Mouse (Mus musculus): ENCODE results near the gene Tasp1. TPM values are rescaled to one million over a fixed set of nuclear protein-coding genes. Genes with fewer than 3 reads are reported as not detected.

Gene Tasp1
- polyA plus RNA-seq, 2 experiments = 6.1 to 13.9 TPM

DNA sequence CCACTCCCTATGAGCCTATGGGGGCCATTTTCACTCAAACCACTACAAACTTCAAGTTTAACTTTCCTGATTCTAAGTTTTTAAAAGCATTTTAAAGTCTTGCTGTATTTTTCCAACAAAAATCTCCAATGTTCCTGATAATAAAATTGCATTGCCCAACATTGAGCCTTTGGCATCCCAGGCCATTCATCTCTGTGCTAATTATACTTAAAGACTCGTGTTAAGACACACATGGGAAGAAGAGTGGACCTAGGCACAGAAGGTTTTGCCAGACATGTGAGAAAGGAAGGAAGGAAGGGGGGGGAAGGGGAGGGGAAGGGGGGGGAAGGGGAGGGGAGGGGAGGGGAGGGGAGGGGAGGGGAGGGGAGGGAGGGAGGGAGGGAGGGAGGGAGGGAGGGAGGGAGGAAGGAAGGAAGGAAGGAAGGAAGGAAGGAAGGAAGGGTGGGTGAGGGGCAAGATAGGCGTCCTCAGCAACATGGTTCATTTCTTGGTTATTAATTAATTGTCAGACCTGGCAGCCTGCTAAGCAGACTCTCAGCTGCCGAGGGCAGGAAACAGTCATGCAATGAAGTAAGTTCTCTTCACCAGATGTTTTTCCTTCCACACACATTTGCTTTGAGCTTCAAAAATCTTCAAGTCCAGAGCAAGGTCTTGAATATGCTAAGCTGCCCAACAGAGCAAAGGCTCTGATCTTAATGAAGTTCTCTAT is 207.0 kb downstream of the Tasp1 start:
- Histone ChIP-seq H3K4me2 (ENCODE audit: low read depth) (no peak overlapping the region), H3K9me3 (ENCODE audit: control insufficient read depth, low read length) (no peaks in the 10 kb centered on the region), H3K36me3 (replicated peaks; ENCODE audit: control insufficient read depth, insufficient read depth, low read depth) (no peaks in the 10 kb centered on the region), H3K4me3 (ENCODE audit: insufficient read depth in 1 of 2, low read depth in 2 of 2, low read length in 2 of 2) (no peak overlapping the region), H3K27me3 (ENCODE audit: control insufficient read depth, insufficient read depth, low read length) (no peaks in the 10 kb centered on the region), H3K9ac (replicated peaks) (no peak overlapping the region), H3K4me1 (replicated peaks; ENCODE audit: control insufficient read depth in 2 of 2, insufficient read depth in 2 of 2, low read length in 1 of 2) (no peaks in the 10 kb centered on the region), H3K27ac (no peak overlapping the region)
- ATAC-seq (ENCODE audit: insufficient read depth) = no peak
- WGBS (ENCODE audit: insufficient replicate concordance) = 45% methylated on average over 3 of the region's 3 CpGs
- TF ChIP-seq EP300 (IDR thresholded peaks at IDR 0.05; ENCODE audit: low read depth) (no peak), CTCF (IDR thresholded peaks at IDR 0.05; ENCODE audit: low read depth) (no peak)
- no peak for DNase-seq (ENCODE audit: low read depth in 3 of 3, low spot score in 3 of 3)

DNA sequence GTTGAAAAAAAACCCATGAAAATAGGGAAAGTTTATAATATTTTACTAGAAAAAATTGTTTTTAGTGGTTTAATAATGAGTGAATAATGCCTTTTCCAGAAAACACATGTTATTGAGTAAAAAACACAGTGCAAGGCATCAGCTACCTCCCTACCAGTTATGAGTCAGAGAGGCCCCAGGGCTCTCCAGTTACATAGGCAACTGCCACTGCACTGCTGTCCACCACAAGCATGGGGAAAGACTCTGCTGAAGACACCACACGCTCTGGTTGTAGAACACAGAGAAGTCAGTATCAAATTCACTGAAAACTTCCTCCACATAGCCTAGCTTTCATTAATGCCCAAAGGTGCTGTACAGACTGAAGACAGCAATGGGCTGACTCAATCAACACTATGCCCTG is 217.0 kb downstream of the Tasp1 start:
- Histone ChIP-seq H3K4me2 (ENCODE audit: low read depth) (no peak overlapping the region), H3K4me3 (ENCODE audit: insufficient read depth in 1 of 2, low read depth in 2 of 2, low read length in 2 of 2) (no peak overlapping the region), H3K27me3 (ENCODE audit: control insufficient read depth, insufficient read depth, low read length) (no peaks in the 10 kb centered on the region), H3K36me3 (replicated peaks; ENCODE audit: control insufficient read depth, insufficient read depth, low read depth) (no peaks in the 10 kb centered on the region), H3K4me1 (replicated peaks; ENCODE audit: control insufficient read depth in 2 of 2, insufficient read depth in 2 of 2, low read length in 1 of 2) (no peaks in the 10 kb centered on the region), H3K9me3 (ENCODE audit: control insufficient read depth, low read length) (no peaks in the 10 kb centered on the region), H3K9ac (replicated peaks) (no peak overlapping the region), H3K27ac (no peak overlapping the region)
- 48% methylated on average over 1 of the region's 1 CpGs for WGBS (ENCODE audit: insufficient replicate concordance)
- ATAC-seq (ENCODE audit: insufficient read depth) (no peak), DNase-seq (ENCODE audit: low read depth in 3 of 3, low spot score in 3 of 3) (no peak)
- TF ChIP-seq EP300 (IDR thresholded peaks at IDR 0.05; ENCODE audit: low read depth) = no peak

DNA sequence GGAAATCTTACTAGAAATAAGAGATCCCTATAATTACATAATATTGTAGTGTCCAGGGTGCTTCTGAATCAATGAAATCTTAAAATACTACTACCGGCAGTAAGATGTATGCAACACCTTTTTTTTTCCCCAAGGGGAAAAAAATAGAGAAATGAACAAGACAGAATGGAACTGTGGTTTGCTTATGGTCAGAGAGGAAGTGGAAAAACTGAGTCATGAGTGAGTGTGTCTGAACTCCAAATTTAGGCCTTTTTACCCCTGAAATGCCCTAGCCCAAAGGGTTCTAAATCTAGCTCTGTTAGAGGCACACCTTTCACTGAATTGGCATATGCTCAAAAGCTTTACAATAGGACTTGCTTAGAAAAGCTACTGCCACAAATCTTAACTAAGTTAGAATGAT is 225.2 kb downstream of the Tasp1 start:
- H3K4me2 ChIP-seq (ENCODE audit: low read depth) = no peak overlapping the region
- no peak overlapping the region for H3K9ac ChIP-seq (replicated peaks)
- no peak overlapping the region for H3K4me3 ChIP-seq (ENCODE audit: insufficient read depth in 1 of 2, low read depth in 2 of 2, low read length in 2 of 2)
- 68% methylated on average over 1 of the region's 1 CpGs for WGBS (ENCODE audit: insufficient replicate concordance)
- no peaks in the 10 kb centered on the region for H3K4me1 ChIP-seq (replicated peaks; ENCODE audit: control insufficient read depth in 2 of 2, insufficient read depth in 2 of 2, low read length in 1 of 2)
- no peaks in the 10 kb centered on the region for H3K9me3 ChIP-seq (ENCODE audit: control insufficient read depth, low read length)
- DNase-seq (ENCODE audit: low read depth in 3 of 3, low spot score in 3 of 3) (peak in 1 of 3 experiments; percentile 19), ATAC-seq (ENCODE audit: insufficient read depth) (no peak)
- no peaks in the 10 kb centered on the region for H3K36me3 ChIP-seq (replicated peaks; ENCODE audit: control insufficient read depth, insufficient read depth, low read depth)
- no peak overlapping the region for H3K27ac ChIP-seq
- TF ChIP-seq EP300 (IDR thresholded peaks at IDR 0.05; ENCODE audit: low read depth) (no peak), CTCF (IDR thresholded peaks at IDR 0.05; ENCODE audit: low read depth) (no peak)
- no peaks in the 10 kb centered on the region for H3K27me3 ChIP-seq (ENCODE audit: control insufficient read depth, insufficient read depth, low read length)

DNA sequence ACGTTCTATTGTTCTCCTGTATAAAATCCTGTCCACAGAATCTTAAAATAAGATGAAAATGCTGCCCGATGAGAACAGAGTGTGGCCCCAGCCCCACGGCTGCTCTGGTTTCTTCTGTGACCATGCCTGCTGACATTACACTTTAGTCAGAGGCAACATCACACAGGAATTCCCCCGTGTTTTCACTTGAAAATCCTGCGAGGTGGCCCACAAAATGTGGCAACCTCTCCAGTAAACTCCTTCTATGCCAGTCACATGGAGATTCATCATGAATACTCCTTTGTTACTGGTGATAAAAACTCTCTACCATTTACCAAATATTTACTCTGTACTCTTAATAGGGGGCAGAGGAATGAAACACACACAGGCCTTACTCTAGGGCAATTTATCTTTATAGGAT is 225.7 kb downstream of the Tasp1 start:
- Histone ChIP-seq H3K27ac (no peak overlapping the region), H3K4me2 (ENCODE audit: low read depth) (no peak overlapping the region), H3K36me3 (replicated peaks; ENCODE audit: control insufficient read depth, insufficient read depth, low read depth) (no peaks in the 10 kb centered on the region), H3K4me1 (replicated peaks; ENCODE audit: control insufficient read depth in 2 of 2, insufficient read depth in 2 of 2, low read length in 1 of 2) (no peaks in the 10 kb centered on the region), H3K9ac (replicated peaks) (no peak overlapping the region), H3K27me3 (ENCODE audit: control insufficient read depth, insufficient read depth, low read length) (no peaks in the 10 kb centered on the region), H3K9me3 (ENCODE audit: control insufficient read depth, low read length) (no peaks in the 10 kb centered on the region), H3K4me3 (ENCODE audit: insufficient read depth in 1 of 2, low read depth in 2 of 2, low read length in 2 of 2) (no peak overlapping the region)
- no peak for DNase-seq (ENCODE audit: low read depth in 3 of 3, low spot score in 3 of 3)
- TF ChIP-seq CTCF (IDR thresholded peaks at IDR 0.05; ENCODE audit: low read depth) (no peak), EP300 (IDR thresholded peaks at IDR 0.05; ENCODE audit: low read depth) (no peak)
- ATAC-seq (ENCODE audit: insufficient read depth) = no peak
- 61% methylated on average over 5 of the region's 5 CpGs for WGBS (ENCODE audit: insufficient replicate concordance)

DNA sequence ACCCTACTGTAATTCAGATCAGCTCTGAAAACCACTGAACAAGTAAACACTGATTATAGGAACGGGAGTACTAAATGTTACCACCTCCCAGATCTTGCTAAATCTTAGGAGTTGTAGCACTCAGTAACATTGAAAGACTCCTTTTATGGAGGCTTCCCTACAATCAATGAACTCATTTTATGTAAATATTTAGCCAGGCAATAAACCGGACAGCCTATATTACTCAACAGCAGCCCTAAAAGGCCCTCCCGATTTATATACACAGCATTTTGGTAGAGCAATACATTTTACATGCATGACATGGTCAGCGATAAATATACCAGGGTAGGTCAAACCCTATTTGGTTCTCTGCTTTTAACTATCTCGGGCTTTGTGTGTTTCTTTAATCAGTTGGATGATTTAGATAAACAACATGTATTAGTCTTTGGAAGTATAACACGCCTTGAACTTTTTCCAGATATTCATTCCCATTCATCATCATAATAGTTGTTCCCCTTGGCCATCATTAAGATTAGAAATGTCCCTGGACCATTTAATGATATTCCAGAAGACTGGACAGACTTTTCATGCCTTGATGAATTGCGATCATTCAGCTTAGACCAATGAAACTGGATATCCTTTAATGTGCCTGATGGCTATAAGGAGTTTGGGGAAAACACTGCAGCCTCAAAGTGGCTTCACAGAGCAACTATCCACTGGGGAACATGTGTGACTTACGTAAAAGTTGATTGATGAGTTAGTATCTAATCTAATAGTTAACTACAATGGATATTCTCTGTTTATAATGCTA is 244.8 kb downstream of the Tasp1 start:
- ATAC-seq (ENCODE audit: insufficient read depth) (no peak), DNase-seq (ENCODE audit: low read depth in 3 of 3, low spot score in 3 of 3) (no peak)
- H3K36me3 ChIP-seq (replicated peaks; ENCODE audit: control insufficient read depth, insufficient read depth, low read depth) = no peaks in the 10 kb centered on the region
- TF ChIP-seq CTCF (IDR thresholded peaks at IDR 0.05; ENCODE audit: low read depth) = no peak
- TF ChIP-seq EP300 (IDR thresholded peaks at IDR 0.05; ENCODE audit: low read depth) = no peak
- WGBS (ENCODE audit: insufficient replicate concordance) = 60% methylated on average over 8 of the region's 8 CpGs
- no peak overlapping the region for H3K9ac ChIP-seq (replicated peaks)
- no peaks in the 10 kb centered on the region for H3K4me1 ChIP-seq (replicated peaks; ENCODE audit: control insufficient read depth in 2 of 2, insufficient read depth in 2 of 2, low read length in 1 of 2)
- no peak overlapping the region for H3K27ac ChIP-seq
- no peaks in the 10 kb centered on the region for H3K27me3 ChIP-seq (ENCODE audit: control insufficient read depth, insufficient read depth, low read length)
- H3K4me3 ChIP-seq (ENCODE audit: insufficient read depth in 1 of 2, low read depth in 2 of 2, low read length in 2 of 2) = no peak overlapping the region
- no peak overlapping the region for H3K4me2 ChIP-seq (ENCODE audit: low read depth)
- H3K9me3 ChIP-seq (ENCODE audit: control insufficient read depth, low read length) = no peaks in the 10 kb centered on the region

All from liver, embryonic 14.5 days (tissue).